In the genomic region with DNA sequence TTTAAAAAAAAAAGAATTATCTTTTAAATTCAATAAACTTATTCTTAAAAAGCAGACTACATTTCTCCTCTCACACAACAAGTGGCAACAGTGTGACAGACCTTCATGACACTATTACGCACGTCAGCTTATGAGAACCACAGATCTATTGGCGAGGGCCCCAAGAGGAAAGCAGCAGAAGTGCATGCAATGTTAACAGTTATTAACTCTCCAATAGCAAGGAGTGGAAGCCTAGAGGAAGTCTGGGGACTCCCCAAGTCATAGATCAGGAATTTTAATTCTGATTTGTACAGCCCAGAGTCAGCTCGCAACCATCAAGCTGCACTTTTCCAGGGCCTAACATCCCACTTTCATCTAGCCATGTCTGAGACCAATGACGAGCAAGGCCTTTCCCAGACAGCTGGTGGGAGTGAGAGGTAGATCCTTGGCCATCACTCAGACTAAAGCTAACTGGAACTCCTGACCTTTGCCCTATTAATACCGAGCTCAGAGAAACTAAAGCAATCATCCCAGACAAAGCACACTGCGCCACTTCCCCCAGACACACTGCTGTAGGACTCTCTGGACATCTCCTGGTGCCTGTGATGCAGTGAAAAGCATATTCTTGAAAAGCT, we compare ENCODE assay signal across 14 mouse cellular contexts. TPM values are rescaled to one million over a fixed set of nuclear protein-coding genes. Genes with fewer than 3 reads are reported as not detected.
DNase-seq lines count a peak whose midpoint lies in the region; ATAC-seq lines count a peak whose summit lies in the region.
"Had no signal": no experiment of that assay in that cellular context is flagged by ENCODE, and none has a peak within 500 bp of the region (broad histone marks: within the 10 kb centered on the region; RNA-seq: fewer than 3 reads in every experiment).

No protein-coding gene starts in this region.

- H3K27me3 ChIP-seq in intestine, embryonic 14.5 days (replicated peaks; ENCODE audit: control insufficient read depth, insufficient read depth, low read length) = no peaks in the 10 kb centered on the region
- no peaks in the 10 kb centered on the region for H3K27me3 ChIP-seq in intestine, embryonic 15.5 days (replicated peaks)
- no peaks in the 10 kb centered on the region for H3K27me3 ChIP-seq in midbrain, embryonic 11.5 days (ENCODE audit: control insufficient read depth, insufficient read depth, low read length)
- H3K27me3 ChIP-seq in midbrain, embryonic 14.5 days (ENCODE audit: control insufficient read depth, insufficient read depth, low read length) = no peaks in the 10 kb centered on the region
- H3K27me3 ChIP-seq: forebrain, embryonic 12.5 days; liver, embryonic 15.5 days had no signal

- H3K4me3 ChIP-seq in intestine, embryonic 14.5 days (ENCODE audit: low read depth, low read length) = no peak overlapping the region
- H3K4me3 ChIP-seq in intestine, embryonic 15.5 days (replicated peaks) = no peak overlapping the region
- H3K4me3 ChIP-seq in midbrain, embryonic 11.5 days (ENCODE audit: low read depth, low read length) = no peak overlapping the region
- H3K4me3 ChIP-seq in midbrain, embryonic 14.5 days (replicated peaks; ENCODE audit: low read depth, low read length) = no peak overlapping the region
- H3K4me3 ChIP-seq: forebrain, embryonic 12.5 days; liver, embryonic 15.5 days had no signal

- 0 out of 2 replicates have a peak, but pooled peaks have one; percentile 43 for ATAC-seq in intestine, embryonic 14.5 days (replicated peaks; ENCODE audit: low FRiP score, low TSS enrichment, low read depth)
- ATAC-seq in intestine, embryonic 15.5 days = no peak
- 0 out of 2 replicates have a peak, but pooled peaks have one; percentile 55 for ATAC-seq in midbrain, embryonic 11.5 days (ENCODE audit: low FRiP score)
- no peak for ATAC-seq in midbrain, embryonic 14.5 days (ENCODE audit: low FRiP score, low TSS enrichment)
- ATAC-seq in common myeloid progenitor, adult 5-6 weeks (replicated peaks; ENCODE audit: low read depth, poor library complexity, severe bottlenecking) = peak; percentile 37; the same call in 1 of the 2 replicates
- ATAC-seq in erythroblast, adult 5-6 weeks (replicated peaks; ENCODE audit: low FRiP score, poor library complexity, severe bottlenecking) = no peak

- 68% methylated on average over 7 of the region's 7 CpGs for WGBS in intestine, embryonic 14.5 days
- 65% methylated on average over 7 of the region's 7 CpGs for WGBS in intestine, embryonic 15.5 days
- WGBS in midbrain, embryonic 11.5 days = 52% methylated on average over 7 of the region's 7 CpGs
- 55% methylated on average over 7 of the region's 7 CpGs for WGBS in midbrain, embryonic 14.5 days

- no peak for DNase-seq in intestine, embryonic 14.5 days (ENCODE audit: low spot score)
- peak; percentile 88 for DNase-seq in midbrain, embryonic 11.5 days (ENCODE audit: low spot score, missing footprints)
- no peak for DNase-seq in midbrain, embryonic 14.5 days
- peak; percentile 39 for DNase-seq in mesoderm, embryonic 11.5 days (ENCODE audit: low read depth, low spot score)
- no peak for DNase-seq in layer of hippocampus, adult 18-20 months (ENCODE audit: low spot score in 2 of 2)
- DNase-seq: adrenal gland, postnatal 36 days; cerebellum, adult 2 months; heart, postnatal 4 days; kidney, postnatal 10 days had no signal

- no peak overlapping the region for H3K27ac ChIP-seq in intestine, embryonic 14.5 days (ENCODE audit: low read depth)
- no peak overlapping the region for H3K27ac ChIP-seq in intestine, embryonic 15.5 days
- H3K27ac ChIP-seq in midbrain, embryonic 11.5 days (ENCODE audit: low read depth, low read length) = no peak overlapping the region
- no peak overlapping the region for H3K27ac ChIP-seq in midbrain, embryonic 14.5 days (replicated peaks; ENCODE audit: low read depth, low read length)
- H3K27ac ChIP-seq: forebrain, embryonic 12.5 days; liver, embryonic 15.5 days had no signal

- H3K9ac ChIP-seq in intestine, embryonic 14.5 days (ENCODE audit: low read length) = no peak overlapping the region
- no peak overlapping the region for H3K9ac ChIP-seq in intestine, embryonic 15.5 days
- no peak overlapping the region for H3K9ac ChIP-seq in midbrain, embryonic 11.5 days (ENCODE audit: low read length)
- H3K9ac ChIP-seq in midbrain, embryonic 14.5 days (replicated peaks; ENCODE audit: low read length) = no peak overlapping the region
- H3K9ac ChIP-seq: forebrain, embryonic 12.5 days; liver, embryonic 15.5 days had no signal

- H3K4me1 ChIP-seq in intestine, embryonic 14.5 days (replicated peaks; ENCODE audit: control insufficient read depth, insufficient read depth, low read length) = peaks cover 23% of the 10 kb centered on the region
- H3K4me1 ChIP-seq in intestine, embryonic 15.5 days (replicated peaks) = peaks cover 19% of the 10 kb centered on the region
- peaks cover 7% of the 10 kb centered on the region for H3K4me1 ChIP-seq in midbrain, embryonic 11.5 days (ENCODE audit: control insufficient read depth, insufficient read depth, low read length)
- H3K4me1 ChIP-seq in midbrain, embryonic 14.5 days (ENCODE audit: control insufficient read depth, insufficient read depth, low read length) = no peaks in the 10 kb centered on the region

- no peaks in the 10 kb centered on the region for H3K36me3 ChIP-seq in intestine, embryonic 14.5 days (ENCODE audit: control insufficient read depth, insufficient read depth, low read length)
- H3K36me3 ChIP-seq in intestine, embryonic 15.5 days = no peaks in the 10 kb centered on the region
- H3K36me3 ChIP-seq in midbrain, embryonic 11.5 days (ENCODE audit: control insufficient read depth, insufficient read depth, low read length) = no peaks in the 10 kb centered on the region
- no peaks in the 10 kb centered on the region for H3K36me3 ChIP-seq in midbrain, embryonic 14.5 days (ENCODE audit: control insufficient read depth, insufficient read depth, low read length)
- H3K36me3 ChIP-seq: forebrain, embryonic 12.5 days; liver, embryonic 15.5 days had no signal

- no peaks in the 10 kb centered on the region for H3K9me3 ChIP-seq in intestine, embryonic 14.5 days (ENCODE audit: control insufficient read depth, low read length)
- no peaks in the 10 kb centered on the region for H3K9me3 ChIP-seq in intestine, embryonic 15.5 days
- no peaks in the 10 kb centered on the region for H3K9me3 ChIP-seq in midbrain, embryonic 11.5 days (ENCODE audit: control insufficient read depth, low read length)
- H3K9me3 ChIP-seq in midbrain, embryonic 14.5 days (ENCODE audit: control insufficient read depth, low read length) = no peaks in the 10 kb centered on the region
- H3K9me3 ChIP-seq: forebrain, embryonic 12.5 days; liver, embryonic 15.5 days had no signal

- H3K4me2 ChIP-seq in intestine, embryonic 14.5 days (ENCODE audit: low read length) = no peak overlapping the region
- no peak overlapping the region for H3K4me2 ChIP-seq in intestine, embryonic 15.5 days (replicated peaks)
- H3K4me2 ChIP-seq in midbrain, embryonic 11.5 days = no peak overlapping the region
- H3K4me2 ChIP-seq in midbrain, embryonic 14.5 days (ENCODE audit: low read length) = no peak overlapping the region
- H3K4me2 ChIP-seq: forebrain, embryonic 12.5 days; liver, embryonic 15.5 days had no signal

RNA-seq across cellular contexts. Expression of a gene that starts 6.3 kb away (rescaled TPM):
- 28.0 and 28.9 TPM in 2 replicates for polyA plus RNA-seq in intestine, embryonic 14.5 days (2014; fragmentation: Nextera tagmentation; extraction: Ambion mirVana)
- 14.2 and 16.8 TPM in 2 replicates for polyA plus RNA-seq in intestine, embryonic 15.5 days (2015; fragmentation: Nextera tagmentation; extraction: Ambion mirVana)
- polyA plus RNA-seq in midbrain, embryonic 11.5 days (2014; fragmentation: Nextera tagmentation; extraction: Ambion mirVana) = 27.1 and 28.5 TPM in 2 replicates
- polyA plus RNA-seq in midbrain, embryonic 14.5 days (2014; fragmentation: Nextera tagmentation; extraction: Ambion mirVana) = 25.4 and 30.3 TPM in 2 replicates
- 17.5 and 24.8 TPM in 2 replicates for total RNA-seq in common myeloid progenitor, adult 5-6 weeks (2017)
- 23.4 and 34.3 TPM in 2 replicates for total RNA-seq in erythroblast, adult 5-6 weeks (2015; ENCODE audit: low replicate concordance)
- 24.2 and 34.2 TPM in 2 replicates for total RNA-seq in erythroblast, adult 5-6 weeks (2017; ENCODE audit: low replicate concordance)
- 10 to 100 TPM; 38.3 to 43.6 TPM for total RNA-seq in layer of hippocampus, adult 18-20 months (2021)

Comparison
In these comparisons a context has a peak if more than half of its experiments do, and no peak if none do; other contexts are left out.
1. ATAC-seq: peak in intestine, embryonic 14.5 days (single experiment), midbrain, embryonic 11.5 days (single experiment) and common myeloid progenitor, adult 5-6 weeks (single experiment); none in intestine, embryonic 15.5 days (single experiment), midbrain, embryonic 14.5 days (single experiment) and erythroblast, adult 5-6 weeks (single experiment).
2. DNase-seq: peak in midbrain, embryonic 11.5 days (single experiment) and mesoderm, embryonic 11.5 days (single experiment); none in intestine, embryonic 14.5 days (single experiment), midbrain, embryonic 14.5 days (single experiment) and layer of hippocampus, adult 18-20 months (0 of 2).